Mouse (Mus musculus) right cerebral cortex, postnatal 36 days (tissue): Measurements from ENCODE around the gene M1ap.
A peak's percentile ranks its signal among the peaks of the same experiment; 100 is the strongest.

Experiments used
- DNase-seq, 2 experiments: peaks; one replicate each; pipeline ENCODE4 v3.0.0; 2022; ENCODE audit warnings: low spot score in 2 of 2, mixed read lengths in 1 of 2

The M1ap gene

GRCm38 (mm10) chr6:82946651-82947050 is at the start of gene M1ap:
M1ap (plus strand) TSS chr6:82946902.
- DNase-seq, result no peak

- no peak for DNase-seq
These were observed 49.4 kb upstream of the M1ap start for GRCm38 (mm10) chr6:82897311-82897710.

GRCm38 (mm10) chr6:82898227-82898626 is 48.5 kb upstream of the M1ap start:
- no peak for DNase-seq

DNA sequence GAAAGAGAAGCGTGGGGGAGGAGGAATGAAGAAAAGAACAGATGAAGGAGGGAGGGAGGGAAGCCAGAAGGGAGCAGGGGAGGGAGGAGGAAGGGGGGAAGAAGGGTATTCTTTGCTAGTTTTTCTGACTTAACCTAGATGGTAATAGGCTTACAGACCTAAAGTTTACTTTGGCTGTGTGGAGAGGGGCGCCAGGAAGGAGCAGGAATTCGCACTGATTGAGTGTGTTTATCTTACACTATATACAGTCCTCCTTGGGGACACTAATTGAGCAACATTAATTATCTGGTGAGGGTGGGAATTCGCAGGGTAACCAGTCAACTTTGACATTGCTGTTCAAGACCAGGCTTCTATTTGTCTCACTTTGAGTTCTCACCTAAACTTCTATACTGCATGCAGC is 48.0 kb upstream of the M1ap start:
- no peak for DNase-seq

DNA sequence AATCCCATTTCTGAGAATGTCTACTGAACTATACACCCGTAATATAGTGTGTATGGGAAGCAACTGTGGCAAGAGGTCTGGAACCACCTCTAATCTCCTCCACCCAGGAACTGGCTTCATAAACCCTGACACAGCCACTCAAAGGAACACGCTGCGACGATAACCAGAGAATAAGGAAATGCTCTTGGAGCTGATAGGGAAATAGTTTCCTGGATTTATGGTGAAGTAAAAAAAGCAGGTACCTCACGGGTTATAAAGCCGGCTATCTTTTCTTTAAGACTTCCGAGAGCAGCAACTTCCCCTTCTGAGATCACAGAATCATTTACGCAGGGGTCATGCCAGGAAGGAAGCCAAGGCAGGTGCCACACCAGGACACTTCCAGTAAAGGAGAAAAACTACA is 44.1 kb upstream of the M1ap start:
- no peak for DNase-seq

- no peak for DNase-seq
These were observed 39.7 kb upstream of the M1ap start for GRCm38 (mm10) chr6:82906985-82907384.

DNA sequence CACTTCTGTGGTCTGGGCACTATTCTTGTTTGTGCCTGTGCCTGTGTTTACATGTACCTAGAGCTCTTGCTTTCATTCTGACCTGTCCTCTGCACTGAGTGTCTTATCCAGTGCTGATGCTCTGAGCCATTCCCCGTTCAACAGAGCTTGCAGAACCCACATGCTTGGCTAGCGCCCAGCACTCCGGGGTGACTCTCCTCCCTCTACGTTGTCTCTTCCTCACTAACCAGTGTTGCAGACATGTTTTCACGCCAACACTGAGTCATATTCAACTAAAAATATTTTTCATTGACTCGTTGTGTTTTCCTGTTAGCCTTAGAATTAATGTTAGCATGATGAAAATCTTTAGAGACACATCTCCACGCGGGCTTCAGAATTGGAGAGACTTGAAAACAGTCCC is 38.7 kb upstream of the M1ap start:
- DNase-seq, result no peak

- peak; percentile 56 to 67 for DNase-seq
These were observed 37.4 kb upstream of the M1ap start for GRCm38 (mm10) chr6:82909136-82909855.

DNA sequence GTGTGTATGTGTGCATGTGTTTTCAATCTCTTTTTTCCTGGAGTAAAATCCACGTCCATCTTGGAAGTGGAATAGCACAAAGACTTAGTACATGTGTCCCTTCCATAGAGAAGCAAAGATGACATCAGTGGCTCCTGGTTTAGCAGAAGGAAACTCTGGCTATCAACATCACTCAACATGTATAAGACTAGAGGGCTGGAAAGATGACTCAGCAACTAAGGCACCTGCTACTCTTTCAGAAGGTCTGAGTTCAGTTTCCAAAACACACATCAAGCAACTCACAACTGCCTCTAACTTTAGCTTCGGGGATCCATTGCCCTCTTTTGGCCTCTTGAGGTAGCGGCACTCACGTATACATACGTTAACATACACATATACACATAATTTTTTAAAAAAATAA is 35.4 kb upstream of the M1ap start:
- no peak for DNase-seq

GRCm38 (mm10) chr6:82913336-82914247 is 33.1 kb upstream of the M1ap start:
- DNase-seq, result no peak

DNA sequence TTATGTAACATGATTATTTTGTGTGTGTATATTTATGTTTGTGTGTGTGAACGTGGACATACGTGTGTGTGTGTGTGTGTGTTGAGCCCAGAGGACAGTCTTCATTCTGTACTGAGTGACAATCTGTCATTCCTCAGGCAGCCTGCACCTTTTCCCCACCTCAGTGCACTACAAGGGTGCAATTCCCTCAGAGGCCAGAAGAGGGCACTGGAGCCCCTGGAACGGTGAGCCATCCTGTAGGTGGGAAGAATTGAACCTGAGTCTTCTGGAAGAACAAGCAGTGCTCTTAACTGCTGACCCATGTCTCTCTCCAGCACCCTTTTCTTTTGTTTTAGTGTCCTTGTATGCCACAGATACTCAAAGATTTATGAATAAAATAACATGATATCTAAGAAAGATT is 30.8 kb upstream of the M1ap start:
- no peak for DNase-seq

DNA sequence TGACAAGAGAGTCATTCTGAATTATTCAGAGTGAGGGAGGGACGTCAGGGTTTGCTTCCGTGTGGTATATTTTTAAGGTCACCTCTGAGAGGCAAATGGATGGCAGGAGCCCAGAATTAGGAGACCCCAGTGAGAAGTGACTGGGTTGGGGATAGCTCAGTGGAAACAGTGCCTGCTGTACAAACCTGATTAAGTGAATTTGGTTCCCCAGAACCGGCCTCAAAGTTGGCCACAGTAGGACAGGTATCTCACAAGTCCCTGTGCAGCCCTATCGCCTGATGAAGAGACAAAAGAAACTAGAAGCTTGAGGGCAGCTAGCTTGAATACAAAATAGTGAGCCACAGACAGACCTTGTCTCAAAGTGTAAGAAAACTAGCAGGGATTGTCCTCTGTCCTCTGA is 30.2 kb upstream of the M1ap start:
- no peak for DNase-seq

DNA sequence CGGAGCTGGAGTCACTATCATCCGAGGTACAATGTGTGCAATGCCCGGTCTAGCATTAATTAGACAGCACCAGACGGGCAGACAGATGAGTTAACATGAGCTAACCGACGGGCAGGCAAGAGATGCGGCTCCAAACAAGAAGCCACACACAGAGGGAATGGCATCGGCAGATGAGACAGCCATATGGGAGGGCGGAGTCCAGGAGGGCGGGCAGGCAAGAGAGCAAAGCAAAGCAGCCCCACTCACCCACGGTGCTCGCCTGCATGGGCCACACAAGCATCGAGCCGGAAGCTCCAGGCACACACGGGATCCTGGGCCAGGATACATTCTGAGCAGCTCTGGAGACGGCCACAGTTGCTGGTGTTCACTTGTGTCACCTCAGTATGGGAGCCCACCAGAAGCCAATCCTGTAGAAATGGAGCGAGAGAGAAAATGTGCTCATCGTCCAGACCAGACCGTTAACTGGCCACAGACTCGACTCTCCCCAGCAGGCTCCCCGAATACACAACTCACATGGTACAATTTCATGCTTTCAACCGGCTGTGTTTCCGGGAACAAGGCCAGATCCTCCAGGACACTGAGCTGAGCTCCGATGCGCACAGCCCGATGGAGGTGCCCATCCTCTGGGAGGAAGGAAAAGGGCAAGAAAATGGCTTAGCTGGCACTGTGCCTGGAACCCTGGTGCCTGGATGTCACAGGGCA is 29.5 kb upstream of the M1ap start:
- DNase-seq, result peak; percentile 37 to 39

DNA sequence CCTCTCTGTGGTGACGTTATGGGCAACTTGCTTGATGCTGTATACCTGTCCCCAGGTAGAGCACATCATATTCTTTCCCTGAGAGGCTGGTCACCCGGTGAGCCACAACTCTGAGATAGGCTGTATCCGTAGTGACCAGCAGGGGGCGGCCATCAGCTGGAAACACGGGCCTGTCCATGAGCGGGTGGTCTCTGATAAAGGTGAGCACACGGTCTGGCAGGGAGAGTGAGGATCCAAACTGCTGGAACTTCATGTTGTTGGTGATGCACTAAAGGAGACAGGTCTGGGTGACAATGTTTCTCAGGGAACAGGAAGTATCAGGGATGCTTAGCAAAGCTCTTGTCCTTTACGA is 28.9 kb upstream of the M1ap start:
- peak in 1 of 2 experiments; percentile 47 for DNase-seq

DNA sequence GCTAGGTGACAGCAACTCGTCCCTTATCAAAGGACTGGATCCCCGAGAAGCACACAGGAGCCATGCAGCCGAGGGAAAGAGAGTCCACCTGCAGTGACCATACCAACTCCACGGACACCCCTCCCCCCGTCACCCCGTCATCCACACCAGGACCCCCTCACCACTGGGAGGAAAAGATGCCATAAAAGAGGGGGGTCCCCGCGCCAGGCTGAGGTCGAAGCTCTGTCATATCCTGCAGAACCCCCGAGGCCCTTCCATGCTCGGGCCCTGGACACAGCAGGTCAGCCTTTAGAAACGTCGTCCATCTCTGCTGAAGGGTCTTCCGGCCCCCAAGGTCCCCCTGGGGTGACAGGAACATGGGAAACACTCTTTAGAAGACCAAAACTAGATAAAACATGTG is 28.3 kb upstream of the M1ap start:
- DNase-seq, result no peak

DNA sequence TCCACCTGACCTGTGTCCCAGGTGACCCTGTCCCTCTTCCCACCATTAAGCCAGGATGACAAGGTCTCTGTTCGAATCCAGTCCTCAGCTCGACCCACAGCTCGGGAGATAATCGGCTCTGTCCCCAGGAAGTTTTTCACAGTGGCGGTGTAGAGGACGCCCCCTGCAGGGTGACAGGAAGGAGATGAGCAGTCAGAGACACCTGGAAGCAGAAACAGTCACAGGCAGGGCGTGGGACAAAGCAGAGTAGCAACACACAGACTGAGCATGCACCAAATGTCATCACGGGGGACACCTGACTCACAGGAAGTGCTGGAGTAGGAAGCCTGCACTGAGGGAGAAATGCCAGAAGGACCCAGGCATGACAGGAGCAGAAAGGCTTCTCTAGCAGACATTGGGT is 27.2 kb upstream of the M1ap start:
- no peak for DNase-seq

GRCm38 (mm10) chr6:82921426-82922224 is 25.1 kb upstream of the M1ap start:
- no peak for DNase-seq

DNA sequence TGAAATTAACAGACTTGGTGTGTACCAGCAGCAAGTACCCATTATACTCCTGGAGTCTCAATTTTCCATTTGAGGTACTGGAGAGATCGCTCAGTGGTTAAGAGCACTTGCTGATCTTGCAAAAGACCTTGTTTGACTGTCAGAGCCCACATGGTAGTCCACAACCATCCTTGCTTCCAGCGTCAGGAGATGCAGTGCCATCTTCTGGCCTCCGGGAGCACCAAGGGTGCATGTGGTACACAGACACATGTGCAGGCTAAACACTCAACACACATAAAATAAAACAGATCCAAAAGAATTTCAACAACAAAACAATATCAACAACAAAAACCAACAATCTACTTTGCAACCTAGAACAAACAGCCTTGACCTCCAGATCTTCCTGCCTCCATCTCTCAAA is 21.7 kb upstream of the M1ap start:
- DNase-seq, result no peak

- DNase-seq, result no peak
These were observed 20.6 kb upstream of the M1ap start for GRCm38 (mm10) chr6:82926106-82926505.

GRCm38 (mm10) chr6:82926528-82926927 is 20.2 kb upstream of the M1ap start:
- DNase-seq, result no peak

- DNase-seq, result no peak
These were observed 19.1 kb upstream of the M1ap start for GRCm38 (mm10) chr6:82927617-82928016.
